Mouse (Mus musculus) A20 (cell line): ENCODE data around the gene Gramd4.
A peak's percentile ranks its signal among the peaks of the same experiment; 100 is the strongest.

Experiments
- DNase-seq: peaks from one replicate; pipeline ENCODE4 v3.0.0-alpha.2; 2011; ENCODE audit warnings: low read depth, low spot score

Gramd4 gene

GRCm38 (mm10) chr15:86181941-86182439 is 124.5 kb downstream of the Gramd4 start:
- DNase-seq = peak; percentile 86

DNA sequence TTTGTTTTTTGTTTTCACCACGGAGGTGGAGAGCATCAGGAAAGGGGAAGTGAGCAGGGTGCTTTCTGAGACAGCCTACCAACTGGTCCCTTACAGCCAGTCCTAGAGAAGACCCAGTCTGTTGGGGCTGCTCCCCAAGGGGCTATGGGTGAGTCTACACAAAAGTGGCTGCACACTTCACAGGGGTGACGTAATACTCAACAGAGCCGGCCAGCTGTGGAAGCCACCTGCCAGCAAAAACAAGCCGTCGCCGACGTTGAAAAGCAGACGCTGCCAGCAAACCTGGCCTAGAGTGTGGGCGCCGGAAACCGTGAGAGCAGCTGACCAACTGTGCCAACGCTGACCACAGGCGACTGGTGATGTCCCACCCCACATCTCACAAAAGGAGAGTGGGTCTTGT is 125.2 kb downstream of the Gramd4 start:
- peak; percentile 97 for DNase-seq

GRCm38 (mm10) chr15:86183484-86183883 is 126.0 kb downstream of the Gramd4 start:
- DNase-seq = peak; percentile 57

GRCm38 (mm10) chr15:86184071-86184470 is 126.6 kb downstream of the Gramd4 start:
- DNase-seq = peak; percentile 58

DNA sequence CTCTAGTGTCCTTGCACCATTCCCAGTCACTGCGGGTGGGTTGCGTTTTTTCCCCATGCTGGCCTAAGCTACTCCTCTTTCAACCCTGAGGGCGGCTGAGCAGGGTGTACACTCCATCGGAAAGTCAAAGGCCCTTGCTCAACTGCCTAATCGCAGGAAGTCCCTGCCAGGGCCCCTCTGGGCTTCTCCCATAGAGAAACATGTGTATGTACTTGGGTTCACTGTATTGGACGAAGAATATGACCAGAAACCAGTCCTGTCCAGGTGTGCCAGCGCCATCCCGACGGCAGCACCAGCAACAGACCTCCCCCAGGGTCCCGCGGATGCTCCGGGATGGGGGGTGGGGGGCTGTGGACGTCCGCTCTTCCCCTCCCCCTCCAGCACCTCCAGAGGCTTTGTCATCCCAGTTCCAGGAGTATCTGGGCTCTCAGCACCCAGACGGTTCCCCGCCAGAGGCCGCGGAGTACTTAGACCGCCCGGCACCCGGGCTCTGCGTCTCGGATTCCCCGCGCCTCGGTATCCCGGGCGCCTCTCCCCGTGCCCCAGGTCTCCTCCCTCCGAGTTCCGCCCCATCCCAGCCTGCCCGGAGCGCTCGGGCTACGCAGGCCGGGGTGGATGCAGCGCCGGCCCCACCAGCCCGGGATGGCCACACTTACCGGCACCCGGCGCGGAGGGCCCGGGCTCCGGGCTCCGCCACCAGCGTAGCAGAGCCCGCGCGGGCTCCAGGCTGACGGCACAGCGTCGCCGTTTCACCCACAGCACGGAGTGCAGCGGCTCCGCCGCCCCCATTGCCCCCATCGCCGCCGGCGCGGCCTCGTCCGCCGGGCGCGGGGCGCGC is 127.6 kb downstream of the Gramd4 start:
- peak; percentile 72 for DNase-seq

DNA sequence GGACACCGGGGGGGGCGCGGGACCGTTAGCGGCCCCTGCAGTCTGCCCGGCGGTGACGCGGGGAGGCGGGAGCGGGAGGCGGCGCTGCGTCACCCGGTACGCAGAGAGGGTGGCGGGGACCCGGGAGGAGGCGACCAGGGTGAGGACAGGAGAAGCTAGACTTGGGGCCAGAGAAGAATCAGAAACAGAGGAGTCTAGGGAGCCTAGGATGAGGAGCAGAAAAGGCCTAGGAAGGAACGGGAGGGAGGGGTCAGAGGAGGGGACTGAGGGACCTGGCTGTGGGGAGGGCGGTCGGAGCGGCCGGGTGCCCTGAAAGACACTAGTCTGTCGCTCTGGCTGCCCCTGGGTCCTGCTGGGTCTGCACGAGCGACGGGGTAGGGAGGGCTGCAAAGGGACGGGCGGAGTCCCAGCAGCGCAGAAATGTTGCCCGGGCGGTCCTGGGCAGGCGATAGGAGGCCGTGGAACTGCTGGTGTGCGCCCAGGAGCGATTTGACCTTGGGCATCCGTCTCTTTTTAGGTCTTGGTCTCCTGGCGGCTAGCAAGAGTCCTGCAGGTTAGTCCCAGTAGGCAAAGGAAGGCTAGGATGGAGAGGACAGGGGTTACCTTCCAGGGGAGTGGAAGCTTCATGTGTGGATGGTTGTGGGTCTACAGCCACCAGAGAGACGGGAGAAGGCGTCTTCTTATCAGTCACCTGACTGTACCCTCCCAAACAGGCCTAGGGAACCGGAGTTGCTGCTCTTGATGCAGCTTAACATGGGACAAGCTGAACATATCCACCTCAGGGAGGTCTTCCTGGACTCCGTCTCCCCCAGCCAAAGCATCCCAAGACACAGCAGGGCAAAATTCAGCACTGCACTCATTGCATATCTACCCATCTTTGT is 128.4 kb downstream of the Gramd4 start, which contains the start of gene Cerk:
Cerk (minus strand) TSS at position 453 of the 881 bp plus-strand sequence.
- DNase-seq = peak; percentile 83

DNA sequence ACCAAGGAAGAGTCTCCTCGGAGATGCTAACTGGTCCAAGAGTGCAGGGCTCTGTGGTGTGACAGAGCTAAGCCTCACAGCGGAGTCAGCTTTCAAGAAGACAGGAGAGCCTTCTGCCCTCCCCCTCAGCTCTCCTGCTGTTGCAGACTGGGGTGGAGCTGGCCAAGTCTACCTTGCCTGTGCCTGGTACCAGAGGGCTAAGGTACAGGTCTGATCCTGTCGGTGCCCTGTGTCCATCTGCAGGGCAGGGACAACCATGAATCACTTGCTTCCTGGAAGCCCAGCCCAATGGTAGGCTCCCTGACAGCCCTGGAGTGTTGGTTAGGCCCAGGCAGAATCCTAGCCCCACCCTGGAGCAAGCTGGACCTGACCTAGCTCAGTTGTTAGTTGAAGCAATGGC is 129.2 kb downstream of the Gramd4 start:
- DNase-seq = no peak
